Mouse (Mus musculus) kidney, postnatal 36 days (tissue): ENCODE data around the gene Gramd1b.

Source experiments
- DNase-seq, 2 experiments: peaks; one replicate each; pipeline ENCODE4 v3.0.0; 2021 to 2022; ENCODE audit warnings: mixed read lengths in 2 of 2

Gene Gramd1b

DNA sequence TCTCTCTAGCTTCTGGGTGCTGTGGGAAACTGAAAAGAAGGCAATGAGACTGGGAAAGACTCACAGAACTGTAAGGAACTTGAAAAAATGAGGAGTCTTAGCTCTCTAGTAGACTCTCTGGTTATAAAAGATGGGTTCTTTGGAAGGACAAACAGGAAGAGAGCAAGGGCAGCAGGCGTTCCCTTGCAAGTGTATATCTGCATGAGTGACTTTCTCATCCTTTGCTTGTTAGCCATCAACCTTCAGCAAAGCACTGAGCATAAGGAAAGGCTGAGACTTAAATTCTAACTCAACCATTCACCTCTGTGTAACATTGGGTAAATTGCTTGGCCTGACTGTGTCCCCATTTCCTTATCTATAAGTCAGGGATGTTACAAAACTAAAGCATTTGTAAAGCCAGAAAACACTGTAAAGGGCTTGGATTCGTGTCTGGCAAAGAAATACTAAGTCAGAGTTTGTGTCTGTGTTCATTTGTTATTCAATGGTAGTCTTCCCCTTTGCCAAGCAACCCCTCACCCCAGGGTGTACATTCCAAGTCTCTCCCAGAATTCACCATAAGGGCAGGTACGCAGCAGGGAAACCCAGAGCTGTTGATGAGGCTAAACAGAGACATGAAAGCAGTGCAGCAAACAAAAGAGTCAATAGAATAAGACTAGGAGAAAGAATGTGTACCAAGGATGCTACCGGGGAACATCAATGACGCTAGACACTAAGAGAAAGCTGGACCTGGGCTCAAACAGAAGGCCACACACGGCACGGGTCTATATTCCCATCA is 133.5 kb downstream of the Gramd1b start:
- peak in 1 of 2 experiments; percentile 55 for DNase-seq

DNA sequence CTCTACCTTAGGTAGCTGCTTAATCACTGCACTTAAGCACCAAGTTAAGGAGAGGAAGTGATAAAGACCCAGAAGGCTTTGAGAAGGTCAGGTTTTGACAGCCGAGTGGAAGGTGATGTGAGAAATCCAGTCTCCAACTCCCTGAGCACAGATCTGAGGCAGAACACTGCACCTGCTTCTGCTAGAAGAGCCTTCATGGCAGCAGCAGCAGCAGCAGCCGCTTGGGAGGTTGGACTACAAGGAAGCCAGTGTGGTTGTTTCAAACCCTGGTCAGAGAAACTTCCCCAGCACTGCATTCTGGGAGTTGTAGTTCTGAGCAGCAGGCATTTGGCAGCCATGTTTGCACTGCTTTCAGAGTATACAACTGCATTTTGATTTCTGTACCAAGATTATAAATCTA is 134.1 kb downstream of the Gramd1b start:
- peak; percentile 71 to 73 for DNase-seq

DNA sequence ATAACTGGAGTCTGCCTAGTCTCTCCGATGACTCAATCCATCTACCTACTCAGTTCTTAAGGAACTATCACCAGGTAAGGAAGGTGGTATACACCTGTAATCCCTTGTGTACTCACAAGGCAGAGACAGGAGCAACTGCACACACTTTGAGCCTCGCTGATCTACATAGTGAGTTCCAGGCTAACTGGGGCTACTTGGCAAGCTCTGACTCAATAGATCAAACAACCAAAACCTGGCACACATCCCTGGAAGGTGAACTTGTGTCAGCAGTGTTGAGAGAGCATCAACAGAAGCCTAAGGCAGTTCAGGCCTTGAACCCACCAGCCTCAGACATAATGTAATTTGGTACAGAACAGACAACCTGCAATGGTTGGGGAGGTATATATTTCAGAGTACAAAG is 135.0 kb downstream of the Gramd1b start:
- DNase-seq: no peak

DNA sequence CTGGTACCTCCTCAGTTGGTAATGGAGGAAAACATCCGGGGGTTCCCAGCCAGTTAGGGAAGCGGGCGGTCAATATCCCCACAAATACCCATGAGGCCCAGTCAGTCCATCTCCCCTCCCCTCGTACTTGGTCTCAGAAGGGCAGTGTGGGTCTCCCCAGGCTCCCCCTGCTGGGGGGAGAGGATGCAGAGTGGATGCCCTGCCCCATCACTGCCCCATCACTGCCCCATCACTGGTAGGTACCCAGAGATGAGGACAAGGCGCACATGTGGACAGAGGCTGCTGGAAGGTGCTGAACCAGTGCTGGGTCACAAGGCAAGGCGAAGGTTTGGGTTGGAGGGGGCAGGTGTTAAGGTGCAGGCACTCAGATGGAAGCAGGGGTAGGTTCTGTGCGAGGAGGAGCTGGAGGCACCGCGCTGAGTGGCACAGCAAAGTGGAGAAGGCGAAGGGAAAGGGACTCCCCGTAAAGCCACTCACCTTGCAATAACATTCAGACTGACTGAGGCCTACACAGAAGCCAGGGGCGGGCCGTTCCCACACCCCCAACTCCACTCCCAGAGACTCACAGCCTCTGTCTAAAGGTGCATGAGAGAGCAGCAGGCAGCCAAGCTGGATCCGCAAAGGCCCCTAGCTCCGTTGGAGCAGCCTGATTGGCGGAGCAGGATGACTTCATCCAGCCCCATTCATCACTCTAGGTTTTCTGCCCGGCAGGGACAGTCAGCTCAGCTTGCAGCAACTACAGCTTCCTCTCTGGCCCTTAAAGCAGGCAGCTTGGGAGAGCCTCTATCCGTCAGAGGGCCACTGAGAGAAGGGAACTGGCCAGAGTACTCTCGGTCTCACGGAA is 139.1 kb downstream of the Gramd1b start:
- no peak for DNase-seq

DNA sequence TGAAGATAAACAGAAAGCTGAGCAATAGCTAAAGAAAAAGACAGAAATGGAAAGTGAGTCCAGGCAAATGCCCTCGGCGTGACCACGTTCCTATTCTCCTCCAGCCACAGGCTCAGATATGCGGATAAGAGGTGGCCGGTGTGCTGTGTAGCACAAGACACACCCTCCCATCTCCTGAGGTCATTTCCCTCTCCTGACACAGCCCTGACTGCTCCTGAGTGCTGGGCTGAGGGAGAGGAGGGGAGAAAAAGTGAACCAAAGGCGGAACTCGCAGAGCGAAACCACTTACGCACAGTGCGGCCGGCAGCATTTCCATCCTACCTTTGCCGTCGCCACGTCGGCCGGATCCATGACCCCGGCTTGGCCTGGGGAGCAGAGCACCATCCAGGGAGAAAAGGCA is 139.8 kb downstream of the Gramd1b start:
- no peak for DNase-seq

DNA sequence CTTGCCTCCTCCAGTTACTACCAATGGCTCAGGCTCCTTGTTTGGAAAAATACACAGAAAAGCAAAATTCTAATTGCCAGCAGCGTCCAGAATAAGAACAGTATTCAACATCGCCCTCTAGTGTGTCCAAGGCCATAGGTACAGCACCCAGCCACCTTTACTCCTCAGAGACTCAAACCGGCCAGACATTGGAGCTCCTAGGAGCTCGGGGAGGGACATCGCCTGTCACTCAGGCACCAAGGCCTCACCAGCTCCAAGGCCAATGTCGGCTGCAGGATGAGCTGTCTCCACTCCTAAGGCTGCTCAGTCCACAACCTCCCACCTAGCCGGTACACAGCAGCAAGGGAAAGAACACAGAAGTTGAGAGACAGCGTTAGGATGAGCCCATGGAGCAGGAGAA is 140.3 kb downstream of the Gramd1b start:
- peak; percentile 45 to 54 for DNase-seq

DNA sequence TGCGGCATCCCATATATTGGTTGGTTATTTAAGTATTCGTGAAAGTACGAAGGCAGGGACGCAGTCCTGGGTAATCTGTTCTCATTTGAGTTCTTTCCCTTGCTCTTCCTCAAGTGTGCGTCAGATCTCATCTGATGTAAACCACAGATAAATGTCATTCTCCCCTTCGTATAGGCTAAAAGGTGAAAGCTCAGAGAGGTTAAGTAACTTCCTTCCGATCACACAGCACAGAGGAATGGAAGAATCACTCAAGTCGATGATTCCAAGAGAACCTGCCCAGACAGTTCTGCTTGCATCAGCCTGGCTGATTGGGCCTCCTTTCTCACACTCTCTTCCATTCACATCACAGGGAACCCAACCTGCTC is 140.8 kb downstream of the Gramd1b start:
- no peak for DNase-seq

DNA sequence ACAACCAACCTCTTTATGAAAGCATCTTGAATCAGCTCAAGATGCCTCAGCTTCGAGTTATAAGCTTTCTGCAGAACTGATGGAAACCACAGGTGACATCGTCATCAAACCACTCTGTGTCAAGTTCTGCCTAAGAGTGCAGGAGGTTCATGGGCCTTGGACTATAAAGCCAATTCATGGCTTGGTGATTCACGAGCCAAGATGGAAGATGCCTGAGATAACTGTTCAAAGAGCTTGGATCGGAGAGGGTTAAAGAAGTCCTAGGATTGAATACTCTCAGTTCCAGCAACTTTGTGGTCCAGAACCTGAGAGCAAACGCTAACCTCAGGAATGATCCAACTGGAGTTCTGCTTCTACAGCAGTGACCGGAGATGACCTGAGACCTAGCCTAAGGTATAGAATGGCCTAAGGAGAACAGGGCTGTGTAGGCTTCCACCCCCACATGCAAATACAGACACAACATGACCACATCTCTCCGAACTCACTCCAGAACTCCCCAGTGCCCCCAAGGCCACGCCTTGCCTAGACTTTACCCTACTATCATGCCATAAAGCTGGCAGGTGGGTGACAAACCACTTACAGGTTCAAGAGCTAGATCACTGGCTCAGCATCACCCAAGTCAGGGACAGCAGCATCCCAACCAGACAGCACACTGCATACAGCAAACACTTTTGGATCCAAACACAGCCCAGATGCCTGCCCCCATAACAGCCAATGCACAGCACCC is 141.4 kb downstream of the Gramd1b start:
- no peak for DNase-seq

DNA sequence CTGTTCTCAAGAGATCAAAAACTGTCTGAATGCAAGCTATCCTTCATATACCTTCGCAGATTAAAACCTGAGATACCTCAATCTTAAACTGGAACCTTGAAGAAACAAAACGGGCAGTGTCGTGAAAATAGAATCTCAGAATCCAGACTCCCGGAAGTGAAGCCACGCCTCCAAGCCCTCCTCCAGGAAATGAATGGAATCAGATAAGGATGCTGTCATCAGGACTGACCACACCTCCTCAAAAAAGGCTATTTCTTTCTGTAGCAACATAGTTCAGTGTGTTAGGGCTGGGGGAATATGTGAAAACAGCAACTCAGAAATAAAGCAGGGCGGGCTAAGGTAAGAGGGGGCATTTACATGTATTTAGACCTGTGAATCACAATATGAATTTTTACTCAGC is 142.0 kb downstream of the Gramd1b start:
- no peak for DNase-seq

DNA sequence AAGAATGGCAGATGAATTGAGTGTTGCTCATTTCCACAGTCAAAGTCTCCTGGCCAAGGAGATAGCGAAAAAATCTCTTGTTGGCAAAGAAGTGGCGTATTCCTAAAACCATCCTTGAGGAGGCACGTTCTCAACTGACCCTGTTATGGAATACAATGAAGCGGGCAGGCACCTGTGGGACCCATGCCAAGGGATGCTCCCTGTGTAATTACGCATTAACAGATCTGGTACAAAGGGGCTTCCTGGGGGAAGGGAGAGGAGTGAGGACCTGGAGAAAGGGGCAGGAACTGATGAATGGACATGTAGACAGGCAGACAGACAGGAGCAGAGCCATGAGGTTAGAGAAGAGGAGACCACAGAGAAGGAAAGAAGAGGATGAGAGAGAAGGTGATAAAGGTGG is 146.4 kb downstream of the Gramd1b start:
- peak in 1 of 2 experiments; percentile 64 for DNase-seq

DNA sequence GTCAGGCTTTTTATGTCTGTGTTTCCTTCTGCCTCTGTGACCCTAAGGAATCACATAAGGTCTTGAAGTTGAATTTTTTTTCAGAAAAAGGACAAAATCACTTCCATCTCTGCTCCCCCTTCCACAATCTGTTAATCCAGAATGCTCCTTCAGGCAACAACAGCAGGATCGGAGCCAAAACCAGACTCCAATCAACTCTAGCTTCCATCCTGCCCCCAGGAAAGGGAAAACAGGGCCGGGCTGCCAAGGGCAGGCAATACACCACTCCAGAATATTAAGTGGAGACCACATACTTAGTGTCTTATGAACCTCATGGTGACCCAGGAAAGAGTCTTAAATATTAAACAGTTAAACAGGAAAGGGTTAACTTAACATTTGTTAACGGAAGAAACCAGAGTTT is 148.7 kb downstream of the Gramd1b start:
- DNase-seq: no peak

DNA sequence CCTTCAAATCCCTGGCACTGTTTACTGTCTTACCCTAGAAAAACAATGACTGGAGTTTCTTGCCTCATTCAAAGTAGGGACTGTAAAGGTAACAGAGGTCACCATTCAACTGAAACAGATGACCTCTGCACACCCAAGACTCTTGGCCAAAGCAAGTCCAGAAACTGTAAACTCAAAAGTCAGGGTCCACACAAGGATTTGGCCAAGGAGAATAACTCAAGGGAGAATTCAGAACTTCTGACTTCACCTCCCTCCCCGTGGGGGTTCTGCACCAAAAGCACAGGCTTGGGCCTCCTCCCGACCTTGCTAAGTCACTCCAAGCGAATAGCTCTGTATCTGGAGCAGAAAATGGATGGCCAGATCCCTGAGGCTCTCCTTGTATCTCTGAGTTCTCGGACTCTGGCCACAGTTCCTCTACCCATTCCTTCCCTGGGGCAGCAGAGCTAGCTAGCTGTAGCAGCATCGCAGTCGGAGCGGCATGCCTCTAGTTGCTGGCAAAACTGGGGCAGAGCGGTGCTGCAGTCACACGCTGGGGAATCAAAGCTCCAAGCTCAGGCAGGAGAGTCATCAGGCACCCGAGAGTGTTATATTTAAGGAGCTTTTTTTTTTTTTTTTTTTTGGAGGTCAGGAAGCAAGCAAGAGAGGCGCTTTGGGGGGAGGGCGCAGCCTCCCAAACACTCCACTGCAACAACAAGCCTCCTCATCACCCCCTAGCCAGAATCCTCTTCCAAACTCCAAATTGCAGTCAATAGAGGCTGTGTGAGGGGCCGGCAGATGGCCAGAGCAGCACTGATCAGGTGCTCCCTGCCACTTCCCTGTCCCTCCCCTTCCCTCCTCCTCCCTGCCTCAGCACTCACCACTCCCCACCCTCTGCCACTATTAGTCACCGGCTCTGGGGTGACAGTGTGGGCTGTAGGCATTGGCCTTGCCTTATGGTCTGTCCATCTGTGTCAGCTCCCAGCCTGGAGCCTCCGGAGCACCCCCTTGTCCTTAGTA is 149.5 kb downstream of the Gramd1b start:
- peak; percentile 51 to 59 for DNase-seq

DNA sequence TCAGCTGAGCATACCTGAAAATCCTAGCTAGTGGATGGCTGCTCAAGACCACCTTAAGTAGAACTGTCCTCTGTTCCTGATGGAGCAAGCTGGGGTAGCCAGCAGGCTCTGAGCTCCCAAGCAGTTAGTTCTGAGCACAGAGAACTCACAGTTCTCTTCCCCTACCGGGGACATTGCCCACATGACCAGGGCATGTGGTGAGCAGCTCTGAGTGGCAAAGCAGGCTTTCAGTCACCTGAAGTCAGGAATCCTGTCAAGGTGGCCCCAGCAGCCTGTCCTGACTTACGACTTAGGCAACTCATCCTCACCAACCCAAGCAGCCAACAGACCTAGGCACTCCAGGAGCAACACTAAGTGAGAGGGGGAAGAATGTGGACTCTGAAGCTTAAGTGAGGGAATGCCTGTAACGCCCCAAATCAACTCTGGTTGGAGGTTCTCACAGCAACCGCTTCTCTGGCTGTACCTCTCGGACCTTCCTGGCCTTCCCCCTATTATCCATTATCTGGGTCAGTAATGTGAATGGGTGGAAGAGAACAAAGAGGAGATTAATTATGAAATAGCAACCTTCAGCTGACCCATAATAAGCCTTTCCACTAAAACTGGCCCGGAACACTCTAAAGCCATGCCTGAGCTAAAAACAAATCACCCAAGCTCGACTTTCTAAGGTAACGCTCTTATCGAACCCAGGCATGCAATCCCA is 154.3 kb downstream of the Gramd1b start:
- DNase-seq: peak in 1 of 2 experiments; percentile 29

DNA sequence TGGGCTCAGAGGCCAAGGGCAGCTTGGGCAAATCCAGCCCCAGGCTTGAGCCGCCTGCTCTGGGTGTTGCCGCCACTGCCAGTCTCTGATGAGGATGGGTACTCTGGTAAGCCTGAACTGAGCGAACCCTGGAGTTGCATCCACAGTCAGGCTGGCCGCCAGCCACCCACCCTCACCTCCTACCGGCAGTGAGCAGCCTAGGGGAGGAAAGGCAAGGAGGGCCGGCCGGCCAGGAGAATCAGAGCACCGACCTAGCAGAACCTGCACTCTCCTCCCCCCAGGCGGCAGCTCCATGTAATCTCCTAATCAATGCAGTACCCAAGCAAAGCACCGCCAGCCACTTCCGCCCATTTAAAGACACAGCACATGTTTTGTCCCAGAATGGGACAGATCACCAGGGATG is 155.0 kb downstream of the Gramd1b start:
- peak; percentile 72 to 73 for DNase-seq

DNA sequence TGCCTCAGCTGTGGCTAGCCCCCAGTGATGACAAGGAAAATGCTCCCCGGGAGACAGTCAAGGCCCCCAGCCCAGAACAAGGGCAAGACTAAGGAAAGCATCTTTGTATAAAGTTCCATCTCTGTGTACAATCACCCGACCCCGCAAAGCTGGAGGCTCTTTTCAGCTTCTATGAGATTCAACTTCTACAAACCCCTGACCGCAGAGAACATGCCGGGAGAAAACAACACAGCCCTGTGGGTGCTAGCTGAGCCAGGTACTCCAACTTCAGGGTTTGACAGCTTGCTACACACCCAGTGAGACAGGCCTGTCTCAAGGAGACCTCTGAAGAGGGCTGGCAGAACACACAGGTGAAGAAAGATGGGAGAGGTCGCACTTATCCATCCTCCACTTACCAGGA is 155.7 kb downstream of the Gramd1b start:
- DNase-seq: no peak

DNA sequence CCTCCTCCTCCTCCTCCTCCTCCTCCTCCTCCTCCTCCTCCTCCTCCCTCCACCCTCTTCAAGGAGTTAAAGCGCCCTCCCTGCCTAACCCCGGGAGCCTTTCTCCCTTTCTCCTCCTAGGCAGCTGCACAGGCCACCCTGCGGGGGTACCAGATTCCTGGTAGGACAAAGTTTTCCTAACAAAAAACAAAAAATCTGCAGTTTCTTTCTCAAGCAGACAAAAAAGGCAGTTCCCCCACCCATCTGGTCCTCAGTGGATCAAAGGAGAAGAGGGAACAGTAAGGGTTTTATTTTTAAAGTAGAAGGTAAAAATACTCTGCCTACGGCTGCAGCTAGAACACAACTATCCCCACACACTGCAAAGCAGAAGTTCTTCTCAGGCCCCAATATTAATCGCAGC is 156.2 kb downstream of the Gramd1b start:
- DNase-seq: no peak

DNA sequence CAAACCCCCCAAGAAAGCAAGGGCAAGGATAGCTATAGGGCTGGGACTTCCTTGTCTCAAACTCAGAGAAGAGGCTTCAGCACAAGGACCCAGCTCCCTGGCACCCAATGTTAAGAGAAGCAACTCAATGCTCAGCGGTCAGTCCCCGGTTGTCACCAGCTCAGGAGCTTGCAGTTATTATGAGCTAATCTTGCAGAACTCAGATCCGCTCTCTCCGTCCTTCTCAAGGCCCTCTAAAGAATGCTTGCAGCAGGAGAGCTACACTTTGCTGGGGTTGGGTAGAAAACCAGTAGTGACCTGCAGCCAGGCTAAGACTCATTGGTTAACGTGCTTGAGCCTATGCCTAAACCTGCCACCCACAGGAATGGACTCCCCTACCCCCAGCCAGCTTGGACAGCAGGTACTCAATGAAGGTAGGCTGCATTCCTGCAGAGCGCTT is 156.6 kb downstream of the Gramd1b start:
- no peak for DNase-seq

DNA sequence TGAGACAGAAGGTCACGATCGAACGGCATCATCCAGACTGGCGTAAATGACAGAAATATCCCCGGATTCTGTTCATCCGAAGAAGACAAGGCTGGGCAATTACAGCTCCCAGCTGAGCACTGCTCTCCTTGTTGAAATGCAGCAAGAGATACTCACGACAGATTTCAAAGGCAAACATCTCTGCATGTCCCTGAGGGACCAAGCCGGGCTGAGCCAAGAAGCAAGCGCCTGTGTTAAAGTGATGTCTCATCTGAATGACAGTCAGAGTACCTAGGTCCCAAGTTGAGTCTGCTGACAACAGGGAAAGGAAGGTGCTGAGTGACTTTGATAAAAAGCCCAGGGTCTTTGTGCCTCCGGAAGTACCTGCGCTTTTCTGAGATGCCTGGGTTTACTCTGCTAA is 157.1 kb downstream of the Gramd1b start:
- no peak for DNase-seq

DNA sequence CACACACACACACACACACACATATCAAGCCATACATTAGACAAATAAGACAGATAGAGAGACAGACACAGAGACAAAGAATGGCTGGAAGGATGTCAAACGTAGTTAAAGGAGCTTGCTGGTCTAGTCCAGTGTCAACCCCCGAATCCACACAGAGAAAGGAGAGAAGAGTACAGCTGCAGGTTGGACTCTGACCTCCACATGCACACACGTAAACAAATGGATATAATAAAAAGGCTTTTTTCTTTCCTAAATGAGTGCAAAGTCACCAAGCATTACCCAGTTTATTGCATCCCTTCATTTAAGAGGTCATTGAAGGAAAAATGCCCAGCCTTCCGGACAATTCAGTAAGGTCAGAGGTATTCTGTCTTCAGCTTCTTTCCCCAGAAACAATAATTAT is 161.0 kb downstream of the Gramd1b start:
- DNase-seq: no peak

DNA sequence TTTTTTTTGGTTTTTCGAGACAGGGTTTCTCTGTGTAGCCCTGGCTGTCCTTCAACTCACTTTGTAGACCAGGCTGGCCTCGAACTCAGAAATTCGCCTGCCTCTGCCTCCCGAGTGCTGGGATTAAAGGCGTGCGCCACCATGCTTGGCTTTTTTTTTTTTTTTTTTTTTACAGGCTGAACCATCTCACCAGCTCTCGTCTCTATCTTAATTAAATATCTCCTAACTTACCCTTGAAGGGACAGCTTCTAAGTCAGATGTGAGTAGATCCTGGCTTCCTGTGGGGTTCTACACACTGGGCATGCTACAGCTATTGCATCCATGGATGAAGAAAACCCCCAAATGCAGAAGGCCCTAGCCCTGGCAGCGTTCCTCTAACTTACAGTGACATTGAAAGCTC is 164.4 kb downstream of the Gramd1b start:
- DNase-seq: no peak

DNA sequence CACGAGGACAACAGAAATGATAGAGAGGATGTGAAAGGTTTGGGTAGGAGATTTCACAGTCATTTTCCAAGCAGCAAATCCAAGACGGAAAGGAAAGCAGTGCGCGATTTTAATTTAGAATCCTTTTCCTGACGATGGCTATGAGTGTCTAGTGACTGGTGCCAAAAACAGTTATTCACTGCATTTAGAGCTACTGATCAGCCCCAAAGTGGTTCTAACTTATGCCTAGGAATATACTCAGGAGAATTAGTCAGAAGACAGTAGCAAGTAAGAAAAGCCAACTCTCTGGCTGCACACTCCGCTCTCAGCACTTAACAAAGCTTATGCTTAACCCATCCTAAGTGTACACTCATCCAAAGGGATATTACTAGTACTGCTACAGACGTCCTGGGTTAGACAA is 166.9 kb downstream of the Gramd1b start:
- no peak for DNase-seq

DNA sequence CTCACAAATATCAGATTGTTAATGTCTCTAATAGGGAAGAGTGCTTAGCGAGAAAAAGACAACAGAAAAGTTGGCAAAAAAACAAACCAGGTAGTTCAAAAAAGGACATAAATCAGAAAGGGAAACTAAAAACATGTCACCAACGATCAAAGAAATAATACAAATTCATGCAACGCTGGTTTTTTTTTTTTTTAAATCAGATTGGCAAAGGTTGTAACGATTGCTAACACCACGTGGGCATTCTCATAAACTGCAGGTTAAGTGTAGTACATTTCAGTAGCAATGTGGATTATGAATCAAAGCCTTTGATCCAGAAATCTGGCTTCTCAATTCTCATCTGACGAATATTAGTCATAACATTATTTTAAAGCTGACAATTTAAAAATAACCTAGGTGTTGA is 169.2 kb downstream of the Gramd1b start:
- no peak for DNase-seq
